Mouse (Mus musculus) liver, embryonic 14.5 days (tissue): ENCODE data around the gene Immt.

Source experiments
- CTCF ChIP-seq: IDR thresholded peaks from 2 replicates; pipeline ENCODE4 v1.5.1; 2016; ENCODE audit warnings: antibody characterized with exemption, low read depth, control low read depth
- EP300 ChIP-seq: IDR thresholded peaks from 2 replicates; pipeline ENCODE4 v1.6.1; 2016; ENCODE audit warnings: antibody characterized with exemption, low read depth

- TF ChIP-seq EP300 (no peak), CTCF (no peak)
Measured at GRCm38 (mm10) chr6:71806713-71807112, 24.4 kb upstream of the Immt start.
